Mouse (Mus musculus) cerebellum, adult 2 months (tissue): ENCODE results near the gene Pla2g10.

Source experiments
- CTCF ChIP-seq: fragments of 200-500 bp; IDR thresholded peaks from 2 replicates; pipeline ENCODE4 v1.5.1; 2011; ENCODE audit warnings: low read depth, mild to moderate bottlenecking, control low read depth, low read length, moderate library complexity, borderline replicate concordance; ENCODE audit not compliant: insufficient read depth
- POLR2A ChIP-seq: fragments of 200-500 bp; IDR thresholded peaks from 2 replicates; pipeline ENCODE4 v1.6.1; 2011; ENCODE audit warnings: low read length, control low read depth, borderline replicate concordance; ENCODE audit not compliant: insufficient read depth

- TF ChIP-seq CTCF (no peak), POLR2A (no peak)
These were observed 2.9 kb downstream of the Pla2g10 start for GRCm38 (mm10) chr16:13727811-13728335.
